27 mouse cellular contexts compared by ENCODE assay signal in genomic region chr9:104269944-104270343, GRCm38 (mm10). TPM values are rescaled to one million over a fixed set of nuclear protein-coding genes. Genes with fewer than 3 reads are reported as not detected.
DNase-seq lines count a peak whose midpoint lies in the region; ATAC-seq and TF ChIP-seq lines count a peak whose summit lies in the region.
"Had no signal": no experiment of that assay in that cellular context is flagged by ENCODE, and none has a peak within 500 bp of the region (broad histone marks: within the 10 kb centered on the region; RNA-seq: fewer than 3 reads in every experiment).

No protein-coding gene starts in this region.

- no peak for DNase-seq in right cerebral cortex, adult 18-20 months
- DNase-seq in urinary bladder, postnatal 25 days (ENCODE audit: low spot score): no peak
- DNase-seq: cerebellum, adult 11-12 months; cerebellum, adult 9-11 months; gastrocnemius, postnatal 10 days; kidney, adult 9 months; lung, adult 2 months; lung, postnatal 14 days; thymus, postnatal 14 days had no signal

- no peak overlapping the region for H3K4me3 ChIP-seq in kidney, embryonic 14.5 days (ENCODE audit: low read length)
- no peak overlapping the region for H3K4me3 ChIP-seq in kidney, embryonic 16.5 days (ENCODE audit: low read length)
- no peak overlapping the region for H3K4me3 ChIP-seq in bone marrow, adult 2 months (replicated peaks; ENCODE audit: control insufficient read depth, low read depth, low read length)
- H3K4me3 ChIP-seq in myocyte: no peak overlapping the region
- H3K4me3 ChIP-seq: embryonic facial prominence, embryonic 12.5 days; forebrain, embryonic 15.5 days; layer of hippocampus, adult 2 months; limb, embryonic 10.5 days; limb, embryonic 15.5 days; midbrain, embryonic 12.5 days; neural tube, embryonic 13.5 days; stomach, embryonic 15.5 days had no signal

- H3K9ac ChIP-seq in kidney, embryonic 14.5 days (ENCODE audit: low read depth, low read length): no peak overlapping the region
- no peak overlapping the region for H3K9ac ChIP-seq in kidney, embryonic 16.5 days (replicated peaks; ENCODE audit: low read length)
- H3K9ac ChIP-seq: embryonic facial prominence, embryonic 12.5 days; forebrain, embryonic 15.5 days; hindbrain, embryonic 14.5 days; limb, embryonic 15.5 days; liver, embryonic 14.5 days; midbrain, embryonic 12.5 days; stomach, embryonic 15.5 days had no signal

- no peaks in the 10 kb centered on the region for H3K36me3 ChIP-seq in kidney, embryonic 14.5 days (ENCODE audit: control insufficient read depth, insufficient read depth, low read length)
- no peaks in the 10 kb centered on the region for H3K36me3 ChIP-seq in kidney, embryonic 16.5 days (ENCODE audit: insufficient read depth, low read length)
- H3K36me3 ChIP-seq in myocyte (ENCODE audit: control insufficient read depth, insufficient read depth): no peaks in the 10 kb centered on the region
- H3K36me3 ChIP-seq: embryonic facial prominence, embryonic 12.5 days; forebrain, embryonic 15.5 days; limb, embryonic 10.5 days; limb, embryonic 15.5 days; midbrain, embryonic 12.5 days; neural tube, embryonic 13.5 days; stomach, embryonic 15.5 days had no signal

- peak; percentile 44; the same call in 1 of the 2 replicates for ATAC-seq in kidney, embryonic 14.5 days (ENCODE audit: low FRiP score, low TSS enrichment)
- ATAC-seq in kidney, embryonic 16.5 days (ENCODE audit: low FRiP score, low TSS enrichment): no peak
- peak; percentile 8; the same call in 1 of the 2 replicates for ATAC-seq in granulocyte monocyte progenitor cell, adult 5-6 weeks (replicated peaks; ENCODE audit: poor library complexity, severe bottlenecking)
- ATAC-seq: CD4-positive, CD25-positive, alpha-beta regulatory T cell, adult 4 months; forebrain, embryonic 15.5 days; inflammation-experienced regulatory T-cells, adult 6 months had no signal

- no peak overlapping the region for H3K4me2 ChIP-seq in kidney, embryonic 14.5 days (replicated peaks; ENCODE audit: low read depth, low read length)
- no peak overlapping the region for H3K4me2 ChIP-seq in kidney, embryonic 16.5 days (replicated peaks; ENCODE audit: low read depth, low read length)
- peak overlapping the region; percentile 25 for H3K4me2 ChIP-seq in myocyte (ENCODE audit: low read depth)
- H3K4me2 ChIP-seq: embryonic facial prominence, embryonic 12.5 days; forebrain, embryonic 15.5 days; heart, embryonic 11.5 days; hindbrain, embryonic 14.5 days; limb, embryonic 15.5 days; midbrain, embryonic 12.5 days; neural tube, embryonic 13.5 days had no signal

- no peak overlapping the region for H3ac ChIP-seq in myocyte (ENCODE audit: control insufficient read depth, insufficient read length)

- no peak for TF ChIP-seq CTCF in bone marrow, adult 2 months (IDR thresholded peaks at IDR 0.05; ENCODE audit: control insufficient read depth, insufficient read depth, low read length)

- no peak for TF ChIP-seq POLR2A in bone marrow, adult 2 months (IDR thresholded peaks at IDR 0.05; ENCODE audit: borderline replicate concordance, control insufficient read depth, low read depth, low read length)
- no peak for TF ChIP-seq POLR2A in myocyte (IDR thresholded peaks at IDR 0.05; ENCODE audit: insufficient read length, low read depth)

- no peaks in the 10 kb centered on the region for H3K27me3 ChIP-seq in kidney, embryonic 14.5 days (ENCODE audit: control insufficient read depth, insufficient read depth, low read length)
- no peaks in the 10 kb centered on the region for H3K27me3 ChIP-seq in kidney, embryonic 16.5 days (ENCODE audit: insufficient read depth, low read length)
- H3K27me3 ChIP-seq in myocyte (ENCODE audit: control insufficient read depth, insufficient read depth, insufficient read length): no peaks in the 10 kb centered on the region
- H3K27me3 ChIP-seq: embryonic facial prominence, embryonic 12.5 days; forebrain, embryonic 15.5 days; limb, embryonic 15.5 days; stomach, embryonic 15.5 days had no signal

- no peaks in the 10 kb centered on the region for H3K9me3 ChIP-seq in kidney, embryonic 14.5 days (ENCODE audit: control insufficient read depth, low read length)
- H3K9me3 ChIP-seq in kidney, embryonic 16.5 days (ENCODE audit: low read length): no peaks in the 10 kb centered on the region
- H3K9me3 ChIP-seq: embryonic facial prominence, embryonic 12.5 days; forebrain, embryonic 15.5 days; limb, embryonic 10.5 days; limb, embryonic 15.5 days; midbrain, embryonic 12.5 days; neural tube, embryonic 13.5 days; stomach, embryonic 15.5 days had no signal

- WGBS in kidney, embryonic 14.5 days: 50% methylated on average over 3 of the region's 3 CpGs
- 53% methylated on average over 3 of the region's 3 CpGs for WGBS in kidney, embryonic 16.5 days
- 60% methylated on average over 3 of the region's 3 CpGs for WGBS in bone marrow, adult 2 months

- no peak overlapping the region for H3K27ac ChIP-seq in kidney, embryonic 14.5 days (ENCODE audit: low read depth, low read length)
- no peak overlapping the region for H3K27ac ChIP-seq in kidney, embryonic 16.5 days (ENCODE audit: low read length)
- H3K27ac ChIP-seq in bone marrow, adult 2 months (ENCODE audit: control insufficient read depth, insufficient read depth, low read depth, low read length, poor library complexity): 0 out of 2 replicates have a peak overlapping the region, but pooled peaks have one; percentile 32
- H3K27ac ChIP-seq: embryonic facial prominence, embryonic 12.5 days; forebrain, embryonic 15.5 days; hindbrain, embryonic 14.5 days; layer of hippocampus, adult 2 months; limb, embryonic 10.5 days; limb, embryonic 15.5 days; liver, embryonic 14.5 days; neural tube, embryonic 13.5 days; stomach, embryonic 15.5 days had no signal

- H3K4me1 ChIP-seq in kidney, embryonic 14.5 days (ENCODE audit: control insufficient read depth, insufficient read depth, low read length): no peaks in the 10 kb centered on the region
- H3K4me1 ChIP-seq in kidney, embryonic 16.5 days (ENCODE audit: insufficient read depth, low read length): no peaks in the 10 kb centered on the region
- no peaks in the 10 kb centered on the region; the same call in 1 of the 2 replicates for H3K4me1 ChIP-seq in bone marrow, adult 2 months (ENCODE audit: control insufficient read depth, insufficient read depth, low read length)
- H3K4me1 ChIP-seq: embryonic facial prominence, embryonic 12.5 days; forebrain, embryonic 15.5 days; limb, embryonic 10.5 days; limb, embryonic 15.5 days; neural tube, embryonic 13.5 days; stomach, embryonic 15.5 days had no signal

- H3K79me2 ChIP-seq in myocyte (ENCODE audit: control insufficient read depth, insufficient read depth): no peaks in the 10 kb centered on the region

TF ChIP-seq in myocyte, 11 proteins besides CTCF, POLR2A, EP300 and RAD21:
- TF ChIP-seq MYOD1 (IDR thresholded peaks at IDR 0.05; ENCODE audit: control insufficient read depth in 1 of 3, insufficient read length in 2 of 3, low read depth in 2 of 3): peak in 2 of 3 experiments; percentile 49 to 54
- TF ChIP-seq CEBPB (IDR thresholded peaks at IDR 0.05; ENCODE audit: insufficient read depth, poor library complexity, severe bottlenecking): no peak
- TF ChIP-seq POLR2AphosphoS2 (IDR thresholded peaks at IDR 0.05; ENCODE audit: insufficient read length, low read depth): no peak
- TF ChIP-seq TCF12 (IDR thresholded peaks at IDR 0.05; ENCODE audit: insufficient read depth, poor library complexity, severe bottlenecking): no peak
- TF ChIP-seq MYOG (IDR thresholded peaks at IDR 0.05; ENCODE audit: control insufficient read depth in 1 of 3, insufficient read depth in 1 of 3, insufficient read length in 2 of 3, low read depth in 2 of 3): peak; percentile 2 to 72 (median 9)

RNA-seq across cellular contexts. Expression of gene Dnajc13, which starts 7.2 kb away (rescaled TPM):
- polyA plus RNA-seq in kidney, embryonic 14.5 days (2014; fragmentation: Nextera tagmentation; extraction: Ambion mirVana): 31.0 and 31.9 TPM in 2 replicates
- polyA plus RNA-seq in kidney, embryonic 16.5 days (2015; fragmentation: Nextera tagmentation; extraction: Ambion mirVana): 23.4 and 25.7 TPM in 2 replicates
- 10.0 and 15.6 TPM in 2 replicates for polyA plus RNA-seq in bone marrow, adult 2 months (2011; ENCODE audit: insufficient read depth, insufficient read length, low replicate concordance, missing spikeins)
- total RNA-seq in granulocyte monocyte progenitor cell, adult 5-6 weeks (2014; fragmentation: Nextera tagmentation): 62.3 and 102 TPM in 2 replicates
- 48.9 and 53.9 TPM in 2 replicates for total RNA-seq in granulocyte monocyte progenitor cell, adult 5-6 weeks (2017)
- 14.1 TPM for polyA plus RNA-seq in myocyte (2012; fragmentation: generic; extraction: Trizol)
